Mouse (Mus musculus) myocyte (in vitro differentiated cells): ENCODE results near the gene Nrip2. TPM values are rescaled to one million over a fixed set of nuclear protein-coding genes. Genes with fewer than 3 reads are reported as not detected.

Experiments
- H3K27me3 ChIP-seq: one replicate; pipeline ENCODE4 v1.6.1; 2011; ENCODE audit not compliant: control insufficient read depth, insufficient read depth, insufficient read length
- H3K36me3 ChIP-seq: one replicate; pipeline ENCODE4 v1.6.1; 2011; ENCODE audit not compliant: control insufficient read depth, insufficient read depth
- H3K4me2 ChIP-seq: one replicate; pipeline ENCODE4 v1.6.1; 2011; ENCODE audit warnings: low read depth, control low read depth
- H3K4me3 ChIP-seq: one replicate; pipeline ENCODE4 v1.5.1; 2011; ENCODE audit warnings: mild to moderate bottlenecking, control low read depth, moderate library complexity
- H3K79me2 ChIP-seq: one replicate; pipeline ENCODE4 v1.6.1; 2011; ENCODE audit not compliant: control insufficient read depth, insufficient read depth
- H3ac ChIP-seq: one replicate; pipeline ENCODE4 v1.6.1; 2011; ENCODE audit not compliant: control insufficient read depth, insufficient read length
- CEBPB ChIP-seq: IDR thresholded peaks from 2 replicates; pipeline ENCODE4 v1.6.1; 2011; ENCODE audit warnings: mild to moderate bottlenecking, moderate library complexity; ENCODE audit not compliant: poor library complexity, insufficient read depth, severe bottlenecking
- E2F4 ChIP-seq: IDR thresholded peaks from one replicate; pipeline ENCODE4 v1.6.1; 2011; ENCODE audit warnings: mild to moderate bottlenecking, control low read depth, moderate library complexity; ENCODE audit not compliant: insufficient read depth
- MAX ChIP-seq: IDR thresholded peaks from one replicate; pipeline ENCODE4 v1.6.1; 2011; ENCODE audit warnings: low read depth, mild to moderate bottlenecking, control low read depth
- MYOD1 ChIP-seq, 3 experiments: IDR thresholded peaks; one replicate each; pipeline ENCODE4 v1.6.1; 2011; ENCODE audit warnings: control low read depth in 2 of 3, low read depth in 2 of 3, mild to moderate bottlenecking in 2 of 3, moderate library complexity in 1 of 3; ENCODE audit not compliant: insufficient read length in 2 of 3, control insufficient read depth in 1 of 3
- MYOG ChIP-seq, 3 experiments: IDR thresholded peaks; one replicate each; pipeline ENCODE4 v1.6.1; 2011; ENCODE audit warnings: control low read depth in 2 of 3, low read depth in 2 of 3, mild to moderate bottlenecking in 2 of 3; ENCODE audit not compliant: insufficient read length in 2 of 3, control insufficient read depth in 1 of 3, insufficient read depth in 1 of 3
- POLR2A ChIP-seq: IDR thresholded peaks from one replicate; pipeline ENCODE4 v1.6.1; 2011; ENCODE audit warnings: low read depth, mild to moderate bottlenecking, control low read depth, moderate library complexity; ENCODE audit not compliant: insufficient read length
- POLR2AphosphoS2 ChIP-seq: IDR thresholded peaks from one replicate; pipeline ENCODE4 v1.6.1; 2011; ENCODE audit warnings: low read depth, control low read depth; ENCODE audit not compliant: insufficient read length
- REST ChIP-seq: IDR thresholded peaks from one replicate; pipeline ENCODE4 v1.6.1; 2011; ENCODE audit warnings: mild to moderate bottlenecking, control low read depth, moderate library complexity; ENCODE audit not compliant: insufficient read depth, insufficient read length
- SRF ChIP-seq: IDR thresholded peaks from one replicate; pipeline ENCODE4 v1.6.1; 2011; ENCODE audit warnings: low read depth; ENCODE audit not compliant: control insufficient read depth, insufficient read length
- TCF12 ChIP-seq: IDR thresholded peaks from one replicate; pipeline ENCODE4 v1.6.1; 2011; ENCODE audit warnings: mild to moderate bottlenecking, control low read depth; ENCODE audit not compliant: poor library complexity, insufficient read depth, severe bottlenecking
- TCF3 ChIP-seq: IDR thresholded peaks from one replicate; pipeline ENCODE4 v1.6.1; 2011; ENCODE audit warnings: low read depth, control low read depth; ENCODE audit not compliant: insufficient read length
- USF1 ChIP-seq: IDR thresholded peaks from one replicate; pipeline ENCODE4 v1.6.1; 2011; ENCODE audit warnings: low read depth, mild to moderate bottlenecking, control low read depth, moderate library complexity
- polyA plus RNA-seq: library from polyadenylated mRNA; unstranded; fragments of >200 nt; fragmentation: generic; extraction: Trizol; gene quantifications from one replicate; pipeline ENCODE4 v1.2.1, GENCODE M21; 2012; ENCODE audit warnings: missing spikeins

Gene Nrip2
- polyA plus RNA-seq, 1 experiment: 1.1 TPM

DNA sequence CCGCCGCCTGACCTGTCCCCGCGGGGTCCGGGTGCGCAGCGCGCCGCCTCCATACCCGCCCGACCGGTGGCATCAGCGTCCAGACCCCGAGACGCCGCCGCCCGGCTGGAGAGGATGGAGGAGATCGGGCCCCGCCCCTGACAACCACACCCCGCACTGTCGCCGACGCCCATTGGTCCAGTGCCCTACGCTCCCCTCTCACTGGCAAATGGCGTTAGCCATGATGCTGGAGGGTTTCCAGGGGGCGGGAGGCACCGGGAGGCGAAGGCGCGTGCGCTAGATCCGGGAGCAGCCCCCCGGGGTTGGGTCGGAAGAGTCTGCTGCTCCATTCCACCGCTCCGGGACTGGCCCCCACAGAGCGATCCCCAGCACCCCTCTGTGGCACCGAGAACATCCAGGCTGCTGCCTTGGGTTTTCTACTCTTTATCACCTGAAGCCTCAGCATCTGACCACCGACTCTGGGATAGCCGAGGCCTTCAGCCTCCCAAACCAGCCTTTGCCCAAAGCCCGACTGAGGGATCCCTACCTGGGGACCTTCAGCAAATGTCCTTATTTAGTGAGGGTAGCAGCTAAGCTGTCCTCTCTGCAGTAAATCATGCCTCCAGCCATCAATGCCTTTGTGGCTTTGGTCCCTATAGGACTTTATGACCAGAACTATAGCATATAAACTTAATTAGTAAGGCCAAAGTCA is 43.2 kb upstream of the Nrip2 start, which contains the start of gene Tulp3:
Tulp3 (minus strand) TSS at position 126 of the 691 bp plus-strand sequence.
- peaks cover 3% of the 10 kb centered on the region for H3K36me3 ChIP-seq
- H3K4me2 ChIP-seq: peak within 1 kb of the TSS; percentile 89
- H3K79me2 ChIP-seq: peaks cover 52% of the 10 kb centered on the region
- H3ac ChIP-seq: peak within 1 kb of the TSS; percentile 42
- TF ChIP-seq SRF: no peak
- TF ChIP-seq MAX: no peak
- TF ChIP-seq POLR2A: peak; percentile 86
- no peak for TF ChIP-seq TCF3
- no peak for TF ChIP-seq USF1
- peak; percentile 93 for TF ChIP-seq POLR2AphosphoS2
- peak within 1 kb of the TSS; percentile 74 for H3K4me3 ChIP-seq
- H3K27me3 ChIP-seq: no peaks in the 10 kb centered on the region

DNA sequence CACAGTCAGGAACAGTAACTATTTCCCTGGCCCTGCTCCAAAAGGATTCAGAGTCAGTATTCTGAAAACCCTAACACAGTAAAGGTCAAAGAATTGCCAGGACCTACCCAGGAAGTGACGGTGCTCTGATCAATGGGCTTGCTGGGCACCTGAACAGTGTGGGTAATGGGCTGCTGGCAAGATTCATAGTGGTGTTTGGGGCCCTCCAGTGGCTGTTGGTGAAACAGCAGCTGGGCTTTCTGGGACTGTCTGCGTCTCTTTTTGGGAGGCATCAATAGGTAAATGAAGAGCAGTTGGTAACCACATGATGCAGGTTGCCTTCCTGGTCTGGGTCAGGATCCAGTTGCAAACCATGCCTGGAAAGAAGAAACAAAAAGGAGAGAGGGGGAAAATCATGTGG is 40.1 kb upstream of the Nrip2 start:
- H3K27me3 ChIP-seq: no peaks in the 10 kb centered on the region
- no peak overlapping the region for H3ac ChIP-seq
- peaks cover 46% of the 10 kb centered on the region for H3K79me2 ChIP-seq
- H3K4me3 ChIP-seq: no peak overlapping the region
- H3K4me2 ChIP-seq: no peak overlapping the region
- no peak for TF ChIP-seq MYOG (IDR thresholded peaks at IDR 0.05; ENCODE audit: control insufficient read depth in 1 of 3, insufficient read depth in 1 of 3, insufficient read length in 2 of 3, low read depth in 2 of 3)
- TF ChIP-seq SRF: no peak
- no peak for TF ChIP-seq REST
- TF ChIP-seq MAX: no peak
- TF ChIP-seq POLR2A: no peak
- no peak for TF ChIP-seq CEBPB
- no peak for TF ChIP-seq E2F4
- no peak for TF ChIP-seq TCF12
- no peak for TF ChIP-seq TCF3
- TF ChIP-seq MYOD1 (IDR thresholded peaks at IDR 0.05; ENCODE audit: control insufficient read depth in 1 of 3, insufficient read length in 2 of 3, low read depth in 2 of 3): no peak
- TF ChIP-seq POLR2AphosphoS2: no peak
- no peak for TF ChIP-seq USF1
- H3K36me3 ChIP-seq: peaks cover 3% of the 10 kb centered on the region

DNA sequence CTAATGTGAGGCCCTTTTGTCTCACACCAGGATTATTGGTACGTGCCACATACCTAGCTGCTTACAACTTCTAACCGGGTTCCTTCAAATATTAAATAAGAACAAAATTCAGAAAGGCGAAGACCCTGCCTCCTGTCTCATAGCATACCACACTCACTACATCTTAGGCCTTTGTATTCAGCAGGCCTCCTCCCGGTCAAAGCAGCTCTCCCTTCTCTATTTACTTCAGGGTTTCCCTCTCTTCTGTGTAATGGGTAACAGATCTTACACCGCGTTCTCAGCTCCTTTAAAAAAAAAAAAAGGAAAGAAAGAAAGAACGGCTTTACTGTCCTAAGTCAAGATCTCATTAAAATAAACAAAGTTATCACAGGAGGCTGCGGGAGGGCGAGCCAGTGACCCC is 37.2 kb upstream of the Nrip2 start:
- Histone ChIP-seq H3K27me3 (no peaks in the 10 kb centered on the region), H3ac (peak overlapping the region; percentile 48), H3K79me2 (peaks cover 48% of the 10 kb centered on the region), H3K4me3 (peak overlapping the region; percentile 73), H3K4me2 (peak overlapping the region; percentile 81), H3K36me3 (peaks cover 3% of the 10 kb centered on the region)
- TF ChIP-seq USF1: no peak

DNA sequence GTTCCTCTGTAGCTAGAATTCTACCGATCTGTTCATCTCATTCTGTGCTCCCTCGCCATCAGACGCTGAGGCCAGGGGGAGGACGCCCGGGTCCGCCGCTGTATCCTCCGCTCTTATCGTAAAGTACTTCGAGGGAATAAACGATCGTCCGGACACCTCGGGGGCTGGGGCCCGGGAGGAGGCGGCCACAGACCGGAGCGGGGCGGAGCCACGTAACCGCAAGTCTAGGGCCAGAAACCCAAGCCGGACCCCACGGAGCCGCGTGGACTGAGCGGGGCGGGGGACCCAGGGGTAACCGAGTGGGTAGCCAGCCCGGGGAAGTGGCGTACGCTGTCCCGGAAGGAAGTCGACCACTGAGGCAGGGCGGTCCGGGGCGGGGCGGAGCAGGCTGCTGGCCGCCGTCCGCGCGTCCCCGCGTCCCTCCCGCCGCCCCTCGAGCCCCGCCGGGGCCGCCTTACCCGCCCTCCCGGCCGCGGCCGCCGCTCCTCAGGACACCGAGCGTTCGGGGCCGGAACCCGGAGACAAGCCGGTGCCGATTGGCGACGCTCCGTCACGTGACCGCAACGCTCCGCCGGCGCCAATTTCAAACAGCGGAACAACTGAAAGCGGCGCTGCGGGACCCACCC is 36.6 kb upstream of the Nrip2 start, which contains the start of the genes Rhno1 and Foxm1:
Rhno1 (minus strand) TSS at position 531 of the 626 bp plus-strand sequence.
Foxm1 (plus strand) TSS at position 587 of the 626 bp plus-strand sequence.
- TF ChIP-seq CEBPB (no peak), USF1 (peak; percentile 94), POLR2A (peak; percentile 55), SRF (no peak), MAX (no peak), POLR2AphosphoS2 (peak; percentile 62), E2F4 (peak; percentile 96), TCF12 (no peak)
- peaks cover 3% of the 10 kb centered on the region for H3K36me3 ChIP-seq
- H3ac ChIP-seq: peak within 1 kb of the TSS; percentile 48
- H3K4me2 ChIP-seq: peak within 1 kb of the TSS; percentile 81
- peaks cover 48% of the 10 kb centered on the region for H3K79me2 ChIP-seq
- H3K27me3 ChIP-seq: no peaks in the 10 kb centered on the region
- peak within 1 kb of the TSS; percentile 73 for H3K4me3 ChIP-seq

DNA sequence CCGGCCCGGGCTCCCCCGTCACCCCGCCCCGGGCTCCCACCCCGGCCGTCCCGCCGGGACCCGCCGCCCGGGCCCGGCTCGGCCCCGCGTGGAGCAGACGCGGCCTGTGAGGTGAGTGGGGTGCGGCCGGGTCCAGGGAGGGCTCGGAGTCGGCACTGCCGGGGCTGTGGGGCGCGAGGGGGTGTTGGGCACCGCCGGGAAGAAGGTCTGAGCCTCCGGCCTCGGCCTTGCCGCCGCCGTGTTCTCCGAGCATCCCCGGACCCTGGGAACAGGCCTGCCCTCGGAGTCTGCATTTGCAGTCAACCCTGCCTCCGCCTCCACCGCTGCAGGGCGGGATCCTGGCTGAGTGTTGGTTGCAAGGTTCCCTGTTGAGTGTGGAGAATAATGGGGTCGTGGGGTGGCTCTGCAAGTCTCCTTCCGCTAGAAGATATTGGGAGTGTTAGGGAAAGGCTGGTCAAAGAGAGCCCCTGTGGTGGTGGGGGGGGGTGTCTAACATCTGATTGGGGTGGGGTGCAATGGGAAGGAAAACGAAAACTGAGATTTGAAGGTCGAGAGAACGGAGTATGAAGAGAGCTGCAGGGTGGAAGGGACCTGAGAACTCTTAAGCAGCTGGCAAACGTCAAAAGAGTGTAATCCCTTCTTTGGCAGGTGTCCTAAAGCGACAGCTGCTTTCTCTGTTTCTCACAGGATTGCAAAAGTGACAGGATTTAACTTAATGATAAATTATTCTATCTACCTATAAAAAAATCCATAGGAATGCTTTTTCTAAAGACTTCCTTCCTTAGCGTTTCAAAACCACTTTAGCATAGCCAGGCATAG is 35.9 kb upstream of the Nrip2 start:
- Histone ChIP-seq H3K36me3 (peaks cover 9% of the 10 kb centered on the region), H3K4me3 (peak overlapping the region; percentile 73), H3K4me2 (peak overlapping the region; percentile 71), H3K27me3 (no peaks in the 10 kb centered on the region), H3ac (peak overlapping the region; percentile 48), H3K79me2 (peaks cover 48% of the 10 kb centered on the region)
- TF ChIP-seq SRF: no peak
- no peak for TF ChIP-seq REST
- peak in 1 of 3 experiments; percentile 25 for TF ChIP-seq MYOG (IDR thresholded peaks at IDR 0.05; ENCODE audit: control insufficient read depth in 1 of 3, insufficient read depth in 1 of 3, insufficient read length in 2 of 3, low read depth in 2 of 3)
- peak; percentile 15 to 53 (median 50) for TF ChIP-seq MYOD1 (IDR thresholded peaks at IDR 0.05; ENCODE audit: control insufficient read depth in 1 of 3, insufficient read length in 2 of 3, low read depth in 2 of 3)
- no peak for TF ChIP-seq E2F4
- TF ChIP-seq POLR2A: no peak
